Mouse (Mus musculus): ENCODE measurements around the gene Dnmt3l.
"Not testable (repeated sequence)": the region's sequence is repeated elsewhere in the genome, so short reads cannot be mapped to it uniquely, and the experiment has no call there.

DNA sequence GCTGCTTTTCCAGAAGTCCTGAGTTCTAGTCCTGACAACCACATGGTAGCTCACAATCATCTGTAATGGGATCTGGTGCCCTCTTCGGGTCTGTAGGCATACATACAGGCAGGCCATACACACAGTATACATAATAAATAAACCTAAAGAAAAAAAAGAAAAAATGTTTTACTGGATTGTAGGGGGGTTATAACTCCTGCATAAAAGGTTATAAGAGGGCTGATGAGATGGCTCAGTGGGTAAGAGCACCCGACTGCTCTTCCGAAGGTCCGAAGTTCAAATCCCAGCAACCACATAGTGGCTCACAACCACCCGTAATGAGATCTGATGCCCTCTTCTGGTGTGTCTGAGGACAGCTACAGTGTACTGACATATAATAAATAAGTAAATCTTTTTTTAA, 30.6 kb upstream of the Dnmt3l start:
- not testable (repeated sequence) for TF ChIP-seq CTCF (IDR thresholded peaks at IDR 0.05; ENCODE audit: low read depth, low read length); EP300 (IDR thresholded peaks at IDR 0.05; ENCODE audit: insufficient read depth, low read depth, low read length); POLR2A (IDR thresholded peaks at IDR 0.05; ENCODE audit: insufficient read depth, low read length)
